Mouse (Mus musculus): ENCODE results near the gene Mcm2.

- TF ChIP-seq ZNF384 (IDR thresholded peaks at IDR 0.05; ENCODE audit: low read depth, low read length) (no peak), HCFC1 (IDR thresholded peaks at IDR 0.05; ENCODE audit: borderline replicate concordance, insufficient read depth, low read length) (no peak)
Observed at GRCm38 (mm10) chr6:88899086-88899485, 506 bp upstream of the Mcm2 start.
